In the genomic region with DNA sequence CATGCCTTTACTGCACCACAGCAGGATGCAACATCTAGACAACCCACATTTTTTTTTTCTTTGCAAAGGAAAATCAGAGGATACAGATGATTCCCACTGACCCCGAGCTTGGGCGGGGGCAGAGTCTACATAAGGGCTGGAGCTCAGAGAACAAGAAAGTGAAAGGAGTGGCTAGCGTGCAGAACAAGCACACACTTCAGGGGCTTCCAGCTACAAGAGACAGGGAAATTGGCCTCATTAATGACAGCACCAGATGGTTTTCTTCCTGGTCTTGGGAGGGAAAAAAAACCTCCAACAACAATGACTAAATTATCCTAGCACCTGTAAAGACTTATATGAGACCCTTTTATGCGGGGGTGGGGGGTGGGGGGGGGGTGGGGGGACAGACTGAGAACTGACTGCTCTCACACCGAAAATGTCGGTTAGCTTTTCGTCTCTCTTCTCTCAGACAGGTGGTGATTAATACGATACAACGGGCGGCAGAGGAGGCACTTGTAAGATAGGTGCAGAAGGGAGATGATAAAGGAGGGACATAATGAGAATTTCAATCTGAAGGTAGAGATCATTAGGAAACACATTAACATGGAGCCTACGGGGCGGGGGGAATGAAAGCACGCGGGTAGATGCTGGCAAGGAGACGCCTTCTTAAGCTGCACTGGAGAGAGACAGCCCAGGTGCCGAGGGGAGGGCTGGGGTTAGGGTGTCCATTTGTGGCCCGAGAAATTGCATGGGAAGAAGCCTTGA, we compare ENCODE assay signal across 12 mouse cellular contexts.
A peak's percentile ranks its signal among the peaks of the same experiment; 100 is the strongest.
DNase-seq lines count a peak whose midpoint lies in the region; ATAC-seq and TF ChIP-seq lines count a peak whose summit lies in the region.
"Had no signal": no experiment of that assay in that cellular context is flagged by ENCODE, and none has a peak within 500 bp of the region (broad histone marks: within the 10 kb centered on the region; RNA-seq: fewer than 3 reads in every experiment).

No protein-coding gene starts in this region.

- TF ChIP-seq POLR2A in lung, adult 2 months (IDR thresholded peaks at IDR 0.05; ENCODE audit: borderline replicate concordance, extremely low read depth, low read depth, low read length) = no peak

- no peak overlapping the region for H3K9ac ChIP-seq in hindbrain, embryonic 13.5 days
- no peak overlapping the region for H3K9ac ChIP-seq in hindbrain, embryonic 11.5 days (ENCODE audit: low read depth, low read length)
- H3K9ac ChIP-seq in embryonic facial prominence, embryonic 14.5 days (ENCODE audit: low read depth, low read length) = no peak overlapping the region
- no peak overlapping the region for H3K9ac ChIP-seq in hindbrain, embryonic 16.5 days (ENCODE audit: low read depth, low read length)
- no peak overlapping the region for H3K9ac ChIP-seq in midbrain, embryonic 15.5 days
- H3K9ac ChIP-seq: heart, embryonic 13.5 days; limb, embryonic 15.5 days had no signal

- no peak overlapping the region for H3K4me2 ChIP-seq in hindbrain, embryonic 13.5 days
- H3K4me2 ChIP-seq in hindbrain, embryonic 11.5 days (replicated peaks; ENCODE audit: low read depth, low read length) = no peak overlapping the region
- H3K4me2 ChIP-seq in embryonic facial prominence, embryonic 14.5 days (ENCODE audit: low read depth, low read length) = peak overlapping the region; percentile 7; the same call in 1 of the 2 replicates
- no peak overlapping the region for H3K4me2 ChIP-seq in hindbrain, embryonic 16.5 days (ENCODE audit: low read length)
- H3K4me2 ChIP-seq in midbrain, embryonic 15.5 days = peak overlapping the region; percentile 3; the same call in 1 of the 2 replicates
- H3K4me2 ChIP-seq: heart, embryonic 13.5 days; limb, embryonic 15.5 days had no signal

- TF ChIP-seq CTCF in lung, adult 2 months (IDR thresholded peaks at IDR 0.05; ENCODE audit: insufficient read depth, low read length) = no peak

- no peaks in the 10 kb centered on the region for H3K36me3 ChIP-seq in hindbrain, embryonic 13.5 days
- no peaks in the 10 kb centered on the region for H3K36me3 ChIP-seq in hindbrain, embryonic 11.5 days (ENCODE audit: control insufficient read depth, insufficient read depth, low read length)
- no peaks in the 10 kb centered on the region for H3K36me3 ChIP-seq in embryonic facial prominence, embryonic 14.5 days (ENCODE audit: control insufficient read depth, insufficient read depth, low read length)
- H3K36me3 ChIP-seq in hindbrain, embryonic 16.5 days (ENCODE audit: control insufficient read depth, insufficient read depth, low read length) = no peaks in the 10 kb centered on the region
- no peaks in the 10 kb centered on the region for H3K36me3 ChIP-seq in midbrain, embryonic 15.5 days (replicated peaks)
- H3K36me3 ChIP-seq: heart, embryonic 13.5 days; limb, embryonic 15.5 days had no signal

- no peak for DNase-seq in hindbrain, embryonic 11.5 days (ENCODE audit: low spot score)
- DNase-seq in embryonic facial prominence, embryonic 14.5 days (ENCODE audit: low spot score) = peak; percentile 42
- no peak for DNase-seq in yolk sac, embryonic 10.5 days (ENCODE audit: low spot score)
- DNase-seq in thymus, postnatal 14 days = no peak
- DNase-seq in lung, adult 2 months = no peak
- DNase-seq: cerebellum, postnatal 10 days; kidney, adult 9 months had no signal

- no peak overlapping the region for H3K4me3 ChIP-seq in hindbrain, embryonic 13.5 days
- H3K4me3 ChIP-seq in hindbrain, embryonic 11.5 days (ENCODE audit: low read depth, low read length) = no peak overlapping the region
- no peak overlapping the region for H3K4me3 ChIP-seq in embryonic facial prominence, embryonic 14.5 days (ENCODE audit: low read depth, low read length)
- no peak overlapping the region for H3K4me3 ChIP-seq in hindbrain, embryonic 16.5 days (ENCODE audit: low read length)
- H3K4me3 ChIP-seq in midbrain, embryonic 15.5 days = no peak overlapping the region
- no peak overlapping the region for H3K4me3 ChIP-seq in lung, adult 2 months (replicated peaks; ENCODE audit: extremely low read depth, low read depth, low read length)
- H3K4me3 ChIP-seq: heart, embryonic 13.5 days; limb, embryonic 15.5 days had no signal

- no peaks in the 10 kb centered on the region for H3K9me3 ChIP-seq in hindbrain, embryonic 13.5 days
- H3K9me3 ChIP-seq in hindbrain, embryonic 11.5 days (ENCODE audit: control insufficient read depth, low read length) = no peaks in the 10 kb centered on the region
- no peaks in the 10 kb centered on the region for H3K9me3 ChIP-seq in embryonic facial prominence, embryonic 14.5 days (ENCODE audit: control insufficient read depth, low read length)
- H3K9me3 ChIP-seq in hindbrain, embryonic 16.5 days (ENCODE audit: control insufficient read depth, low read length) = no peaks in the 10 kb centered on the region
- no peaks in the 10 kb centered on the region for H3K9me3 ChIP-seq in midbrain, embryonic 15.5 days
- H3K9me3 ChIP-seq: heart, embryonic 13.5 days; limb, embryonic 15.5 days had no signal

- H3K27ac ChIP-seq in hindbrain, embryonic 13.5 days = peak overlapping the region; percentile 58
- H3K27ac ChIP-seq in hindbrain, embryonic 11.5 days (ENCODE audit: low read depth, low read length) = no peak overlapping the region
- no peak overlapping the region for H3K27ac ChIP-seq in embryonic facial prominence, embryonic 14.5 days (replicated peaks; ENCODE audit: low read depth, low read length)
- no peak overlapping the region for H3K27ac ChIP-seq in hindbrain, embryonic 16.5 days (ENCODE audit: low read depth, low read length)
- no peak overlapping the region for H3K27ac ChIP-seq in midbrain, embryonic 15.5 days
- H3K27ac ChIP-seq: heart, embryonic 13.5 days; limb, embryonic 15.5 days had no signal

- WGBS in hindbrain, embryonic 13.5 days = 44% methylated on average over 17 of the region's 17 CpGs
- WGBS in hindbrain, embryonic 11.5 days = 59% methylated on average over 17 of the region's 17 CpGs
- WGBS in embryonic facial prominence, embryonic 14.5 days = 36% methylated on average over 17 of the region's 17 CpGs
- 45% methylated on average over 17 of the region's 17 CpGs for WGBS in hindbrain, embryonic 16.5 days
- 22% methylated on average over 17 of the region's 17 CpGs for WGBS in midbrain, embryonic 15.5 days
- 50% methylated on average over 17 of the region's 17 CpGs for WGBS in lung, adult 2 months

- peaks cover 29% of the 10 kb centered on the region for H3K4me1 ChIP-seq in hindbrain, embryonic 13.5 days (replicated peaks)
- H3K4me1 ChIP-seq in hindbrain, embryonic 11.5 days (replicated peaks; ENCODE audit: control insufficient read depth, insufficient read depth, low read length) = no peaks in the 10 kb centered on the region; the same call in 1 of the 2 replicates
- 0 out of 2 replicates have a peak, but pooled peaks cover 3% of the 10 kb centered on the region for H3K4me1 ChIP-seq in embryonic facial prominence, embryonic 14.5 days (ENCODE audit: control insufficient read depth, insufficient read depth, low read length)
- H3K4me1 ChIP-seq in hindbrain, embryonic 16.5 days (ENCODE audit: control insufficient read depth, insufficient read depth, low read depth, low read length) = peaks cover 3% of the 10 kb centered on the region
- peaks cover 28% of the 10 kb centered on the region for H3K4me1 ChIP-seq in midbrain, embryonic 15.5 days
- H3K4me1 ChIP-seq in lung, adult 2 months (ENCODE audit: control insufficient read depth, insufficient read depth, low read length) = no peaks in the 10 kb centered on the region

- H3K27me3 ChIP-seq in hindbrain, embryonic 13.5 days = 0 out of 2 replicates have a peak, but pooled peaks cover 3% of the 10 kb centered on the region
- no peaks in the 10 kb centered on the region for H3K27me3 ChIP-seq in hindbrain, embryonic 11.5 days (ENCODE audit: control insufficient read depth, insufficient read depth, low read length)
- no peaks in the 10 kb centered on the region for H3K27me3 ChIP-seq in embryonic facial prominence, embryonic 14.5 days (replicated peaks; ENCODE audit: control insufficient read depth, insufficient read depth, low read length)
- no peaks in the 10 kb centered on the region for H3K27me3 ChIP-seq in hindbrain, embryonic 16.5 days (replicated peaks; ENCODE audit: control insufficient read depth, insufficient read depth, low read length)
- H3K27me3 ChIP-seq in midbrain, embryonic 15.5 days (replicated peaks) = no peaks in the 10 kb centered on the region
- H3K27me3 ChIP-seq: limb, embryonic 15.5 days had no signal

- 0 out of 2 replicates have a peak, but pooled peaks have one; percentile 15 for ATAC-seq in hindbrain, embryonic 13.5 days (ENCODE audit: low FRiP score)
- no peak for ATAC-seq in hindbrain, embryonic 11.5 days (ENCODE audit: low FRiP score)
- ATAC-seq in embryonic facial prominence, embryonic 14.5 days (ENCODE audit: low read depth) = peak; percentile 15; the same call in 1 of the 2 replicates
- peak; percentile 46; the same call in 1 of the 2 replicates for ATAC-seq in hindbrain, embryonic 16.5 days
- ATAC-seq in midbrain, embryonic 15.5 days (replicated peaks) = no peak

Comparison
In these comparisons a context has a peak if more than half of its experiments do, and no peak if none do; other contexts are left out.
1. ATAC-seq: peak in hindbrain, embryonic 13.5 days (single experiment), embryonic facial prominence, embryonic 14.5 days (single experiment) and hindbrain, embryonic 16.5 days (single experiment); none in hindbrain, embryonic 11.5 days (single experiment) and midbrain, embryonic 15.5 days (single experiment).
2. H3K4me2 ChIP-seq: peak in embryonic facial prominence, embryonic 14.5 days (single experiment) and midbrain, embryonic 15.5 days (single experiment); none in hindbrain, embryonic 13.5 days (single experiment), hindbrain, embryonic 11.5 days (single experiment) and hindbrain, embryonic 16.5 days (single experiment).